Mouse (Mus musculus): Measurements from ENCODE around the gene Xrcc6. TPM values are rescaled to one million over a fixed set of nuclear protein-coding genes. Genes with fewer than 3 reads are reported as not detected.

The Xrcc6 gene
- total RNA-seq, 2 experiments from 2014 or later: 36.2 to 83.2 TPM

- ATAC-seq (ENCODE audit: poor library complexity, severe bottlenecking): no peak
Measured at GRCm38 (mm10) chr15:82016830-82017229, 29.2 kb downstream of the Xrcc6 start.

- ATAC-seq (ENCODE audit: poor library complexity, severe bottlenecking): no peak
Measured at GRCm38 (mm10) chr15:82017461-82017860, 29.8 kb downstream of the Xrcc6 start.

- no peak for ATAC-seq (ENCODE audit: poor library complexity, severe bottlenecking)
Measured at GRCm38 (mm10) chr15:82019288-82019687, 31.7 kb downstream of the Xrcc6 start.

DNA sequence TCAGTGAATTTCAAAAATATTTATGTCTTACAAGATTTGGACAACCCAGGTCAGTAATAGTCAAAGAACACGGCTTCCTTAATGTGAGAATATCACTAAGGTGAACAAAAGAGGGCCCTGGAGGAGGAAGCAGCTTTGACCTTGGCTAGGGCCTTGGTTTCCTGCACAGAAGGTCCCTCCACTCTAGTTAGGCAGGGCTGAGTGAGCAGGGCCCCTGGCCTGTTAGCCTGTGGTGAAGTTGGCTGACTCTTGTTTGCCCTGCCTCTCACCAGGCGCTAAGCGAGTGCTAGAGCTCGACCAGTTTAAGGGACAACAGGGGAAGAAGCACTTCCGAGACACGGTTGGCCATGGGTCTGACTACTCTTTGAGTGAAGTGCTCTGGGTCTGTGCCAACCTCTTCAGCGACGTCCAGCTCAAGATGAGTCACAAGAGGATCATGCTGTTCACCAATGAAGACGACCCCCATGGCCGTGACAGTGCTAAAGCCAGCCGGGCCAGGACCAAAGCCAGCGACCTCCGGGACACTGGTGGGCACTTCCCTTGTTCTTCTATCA lies 35.0 kb downstream of the Xrcc6 start:
- no peak for ATAC-seq (ENCODE audit: poor library complexity, severe bottlenecking)

- no peak for ATAC-seq (ENCODE audit: poor library complexity, severe bottlenecking)
Measured at GRCm38 (mm10) chr15:82023965-82024635, 36.5 kb downstream of the Xrcc6 start.

DNA sequence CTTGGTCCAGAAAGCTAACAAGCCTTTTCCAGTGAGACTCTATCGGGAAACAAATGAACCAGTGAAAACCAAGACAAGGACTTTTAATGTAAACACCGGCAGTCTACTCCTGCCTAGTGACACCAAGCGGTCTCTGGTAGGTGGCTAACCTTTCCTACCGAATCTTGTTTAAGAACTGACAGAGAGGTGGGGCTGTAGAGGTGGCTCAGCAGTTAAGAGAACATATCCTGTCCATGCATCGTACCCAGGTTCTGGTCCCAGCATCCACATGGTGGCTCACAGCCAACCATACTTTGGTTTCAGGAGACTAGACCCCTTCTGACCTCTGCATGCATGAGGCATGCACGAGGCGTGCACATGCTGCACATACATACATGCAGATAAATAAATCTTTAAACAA lies 39.6 kb downstream of the Xrcc6 start:
- ATAC-seq (ENCODE audit: poor library complexity, severe bottlenecking): no peak

DNA sequence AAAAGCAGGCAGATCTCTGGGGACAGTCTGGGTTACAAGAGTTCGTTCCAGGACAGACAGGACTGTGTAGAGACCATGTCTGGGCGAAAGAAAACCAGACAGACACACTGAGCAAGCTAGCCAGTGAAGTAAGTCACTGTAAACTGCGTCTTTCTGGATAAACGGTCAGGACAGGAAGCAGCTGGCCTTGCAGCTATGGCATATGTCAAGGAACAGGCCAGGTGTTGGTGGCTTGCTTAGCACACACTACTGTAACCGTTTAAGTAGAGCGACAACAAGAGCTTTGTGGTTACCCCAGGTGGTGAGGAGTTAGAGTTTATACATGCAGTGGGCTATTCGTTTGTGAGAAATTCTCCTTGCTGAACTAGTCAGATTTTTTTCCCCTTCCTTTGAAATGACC lies 40.1 kb downstream of the Xrcc6 start:
- no peak for ATAC-seq (ENCODE audit: poor library complexity, severe bottlenecking)

GRCm38 (mm10) chr15:82032386-82032785 lies 44.8 kb downstream of the Xrcc6 start:
- no peak for ATAC-seq (ENCODE audit: poor library complexity, severe bottlenecking)

DNA sequence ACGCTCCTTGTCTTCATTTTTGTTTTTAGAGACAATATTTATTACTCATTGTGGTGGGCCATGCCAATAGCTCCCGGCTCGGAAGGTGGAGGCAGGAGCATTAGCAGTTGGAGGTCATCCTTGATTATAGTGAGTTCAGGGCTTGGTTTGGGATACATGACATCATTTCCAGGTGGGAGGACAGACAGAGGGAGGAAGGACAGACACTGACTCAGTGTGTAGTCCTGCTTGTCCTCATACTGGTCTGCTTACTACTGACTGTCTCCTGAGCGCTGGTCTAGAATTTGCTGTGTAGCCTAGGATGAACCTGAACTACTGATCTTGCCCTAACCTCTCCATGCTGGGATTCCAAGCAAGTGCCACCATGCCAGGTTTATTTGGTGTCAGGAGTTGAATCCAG lies 46.1 kb downstream of the Xrcc6 start, which contains the start of gene Desi1:
TSS of gene Desi1 (minus strand) at position 101 of the 400 bp plus-strand sequence.
- ATAC-seq (ENCODE audit: poor library complexity, severe bottlenecking): no peak

- ATAC-seq (ENCODE audit: poor library complexity, severe bottlenecking): no peak
Measured at GRCm38 (mm10) chr15:82035904-82036689, 48.5 kb downstream of the Xrcc6 start.

DNA sequence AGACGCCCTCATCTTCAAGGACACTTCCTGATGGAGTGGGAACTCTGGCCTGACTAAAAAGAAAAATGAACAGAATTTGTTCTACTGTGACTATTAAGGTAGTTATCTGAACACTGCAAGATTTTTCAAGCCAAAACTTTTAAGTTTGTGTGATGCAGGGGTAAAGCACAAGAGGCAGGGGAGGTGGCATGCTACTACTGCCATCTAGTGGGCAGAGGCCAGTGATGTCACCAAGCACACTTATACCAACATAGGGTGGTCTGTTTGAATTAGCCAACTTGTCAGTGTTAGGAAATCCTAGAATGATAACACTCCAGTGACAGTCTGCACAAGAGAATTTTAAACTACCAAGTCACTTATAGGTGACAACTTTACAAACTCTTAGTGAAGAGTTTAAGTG lies 53.0 kb downstream of the Xrcc6 start:
- ATAC-seq (ENCODE audit: poor library complexity, severe bottlenecking): peak; percentile 79

- no peak for ATAC-seq (ENCODE audit: poor library complexity, severe bottlenecking)
Measured at GRCm38 (mm10) chr15:82044166-82044784, 56.6 kb downstream of the Xrcc6 start.

- ATAC-seq (ENCODE audit: poor library complexity, severe bottlenecking): no peak
Measured at GRCm38 (mm10) chr15:82046246-82046891, 58.7 kb downstream of the Xrcc6 start.

DNA sequence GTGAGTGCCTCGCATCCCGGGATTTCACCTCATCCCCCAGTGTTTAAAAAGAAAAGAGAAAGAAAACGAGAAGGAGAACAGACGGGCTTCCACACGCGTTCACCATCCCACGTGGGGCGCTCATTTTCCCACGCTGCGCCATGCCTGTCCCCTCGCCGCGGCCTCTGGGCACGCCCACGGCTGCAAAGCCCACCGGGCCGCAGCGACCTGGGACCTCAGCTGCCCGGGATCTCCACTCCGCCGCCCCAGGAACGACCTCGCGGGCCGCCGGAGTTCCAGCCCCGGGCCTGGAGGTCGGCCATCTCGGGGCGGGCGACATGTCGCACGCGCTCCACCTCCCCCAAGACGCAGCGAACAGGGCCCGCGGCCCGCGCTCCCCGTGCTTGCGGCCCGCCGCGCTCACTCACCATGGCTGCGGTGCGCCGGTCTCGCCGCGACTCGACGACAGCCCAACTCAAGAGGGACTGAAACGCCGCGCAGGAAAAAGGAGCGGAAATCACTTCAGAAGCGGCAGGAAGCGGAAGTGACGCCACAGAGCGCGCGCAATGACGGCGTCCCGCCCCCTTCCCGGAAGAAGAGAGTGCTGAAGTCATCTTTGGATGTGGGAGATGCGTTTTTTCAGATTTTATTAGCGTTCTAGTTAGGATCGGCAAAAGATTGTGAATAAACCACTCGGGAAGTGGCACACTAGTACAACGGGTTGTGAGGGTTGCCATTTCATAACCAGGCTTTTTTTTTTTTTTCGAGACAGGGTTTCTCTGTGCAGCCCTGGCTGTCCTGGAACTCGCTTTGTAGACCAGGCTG lies 59.6 kb downstream of the Xrcc6 start, which contains the start of gene Snu13:
TSS of gene Snu13 (minus strand) at position 519 of the 804 bp plus-strand sequence.
- ATAC-seq (ENCODE audit: poor library complexity, severe bottlenecking): peak; percentile 98

- ATAC-seq (ENCODE audit: poor library complexity, severe bottlenecking): no peak
Measured at GRCm38 (mm10) chr15:82052544-82052943, 64.9 kb downstream of the Xrcc6 start.

- ATAC-seq (ENCODE audit: poor library complexity, severe bottlenecking): no peak
Measured at GRCm38 (mm10) chr15:82058719-82059201, 71.1 kb downstream of the Xrcc6 start, which contains the start of gene 4930407I10Rik. Gene 4930407I10Rik (plus strand): TSS chr15:82059151.

DNA sequence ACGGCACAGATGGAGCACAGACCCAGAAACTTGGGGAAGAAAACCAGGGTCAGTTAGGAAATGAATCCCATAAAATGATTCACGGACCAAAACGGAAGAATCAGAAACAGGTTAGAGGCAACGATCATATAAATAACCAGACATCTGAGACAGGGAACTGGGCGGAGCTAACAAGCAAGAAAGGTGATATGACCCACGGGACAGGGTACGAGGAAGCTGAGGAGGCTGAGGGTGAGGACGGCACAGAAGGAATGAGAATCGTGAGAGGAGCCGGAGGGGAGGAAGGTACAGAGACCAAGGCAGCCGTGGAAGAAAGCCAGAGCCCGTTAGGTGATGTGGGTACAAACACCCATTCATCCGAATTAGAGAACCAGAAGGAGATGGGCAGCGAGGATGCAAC lies 76.3 kb downstream of the Xrcc6 start:
- ATAC-seq (ENCODE audit: poor library complexity, severe bottlenecking): no peak

GRCm38 (mm10) chr15:82065511-82065910 lies 77.9 kb downstream of the Xrcc6 start:
- no peak; the same call in 1 of the 2 replicates for ATAC-seq (ENCODE audit: poor library complexity, severe bottlenecking)

- ATAC-seq (ENCODE audit: poor library complexity, severe bottlenecking): no peak
Measured at GRCm38 (mm10) chr15:82069898-82070297, 82.3 kb downstream of the Xrcc6 start, which contains the start of gene Mei1. Gene Mei1 (plus strand): TSS chr15:82069996.
